Mouse (Mus musculus) CD8-positive naive resting alpha-beta T cell, adult 2 months (primary cell): ENCODE results near the gene Lrriq1.

ENCODE experiments used
- DNase-seq, 2 experiments: peaks; one replicate each; pipeline ENCODE4 v3.0.0; 2022; ENCODE audit warnings: low read depth in 2 of 2, low spot score in 2 of 2

Lrriq1 gene

DNA sequence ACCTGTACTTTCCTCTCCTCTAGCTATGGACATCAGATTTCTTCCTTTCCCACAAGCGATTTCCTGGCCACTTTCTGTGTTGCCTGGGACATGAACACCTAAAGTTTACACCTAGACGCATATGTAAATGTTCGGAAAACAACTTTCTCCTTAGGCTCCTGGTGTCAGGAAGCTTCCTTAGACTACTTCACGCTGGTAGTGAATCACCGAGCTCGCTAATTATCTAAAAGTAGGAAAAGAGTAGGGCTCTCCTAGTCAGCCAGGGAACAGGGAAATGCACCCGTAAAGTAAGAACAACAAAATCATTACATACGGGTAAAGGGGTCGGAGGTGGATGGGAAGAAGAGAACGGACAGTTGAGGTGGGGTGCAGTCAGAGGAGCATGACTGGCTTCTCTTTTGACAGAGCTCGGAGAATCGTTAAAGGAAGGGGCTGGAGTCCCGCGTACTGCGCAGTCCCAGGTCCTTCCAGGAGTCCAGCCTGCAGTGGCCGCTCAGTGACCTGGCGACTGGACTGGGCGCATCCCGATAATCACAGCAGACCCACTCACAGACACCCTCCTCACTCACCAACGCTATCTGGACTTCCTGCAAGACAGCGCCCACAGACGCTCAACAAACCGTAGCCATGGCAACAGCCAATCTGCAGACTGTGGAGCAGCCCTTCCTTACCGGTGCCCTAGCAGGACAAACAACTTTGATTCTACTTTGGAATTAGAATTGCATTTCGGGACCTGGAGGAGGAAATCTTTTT lies at the start of gene Lrriq1:
Gene Lrriq1, minus strand, starts transcription at position 616 of the 753 bp plus-strand sequence.
- no peak for DNase-seq

DNA sequence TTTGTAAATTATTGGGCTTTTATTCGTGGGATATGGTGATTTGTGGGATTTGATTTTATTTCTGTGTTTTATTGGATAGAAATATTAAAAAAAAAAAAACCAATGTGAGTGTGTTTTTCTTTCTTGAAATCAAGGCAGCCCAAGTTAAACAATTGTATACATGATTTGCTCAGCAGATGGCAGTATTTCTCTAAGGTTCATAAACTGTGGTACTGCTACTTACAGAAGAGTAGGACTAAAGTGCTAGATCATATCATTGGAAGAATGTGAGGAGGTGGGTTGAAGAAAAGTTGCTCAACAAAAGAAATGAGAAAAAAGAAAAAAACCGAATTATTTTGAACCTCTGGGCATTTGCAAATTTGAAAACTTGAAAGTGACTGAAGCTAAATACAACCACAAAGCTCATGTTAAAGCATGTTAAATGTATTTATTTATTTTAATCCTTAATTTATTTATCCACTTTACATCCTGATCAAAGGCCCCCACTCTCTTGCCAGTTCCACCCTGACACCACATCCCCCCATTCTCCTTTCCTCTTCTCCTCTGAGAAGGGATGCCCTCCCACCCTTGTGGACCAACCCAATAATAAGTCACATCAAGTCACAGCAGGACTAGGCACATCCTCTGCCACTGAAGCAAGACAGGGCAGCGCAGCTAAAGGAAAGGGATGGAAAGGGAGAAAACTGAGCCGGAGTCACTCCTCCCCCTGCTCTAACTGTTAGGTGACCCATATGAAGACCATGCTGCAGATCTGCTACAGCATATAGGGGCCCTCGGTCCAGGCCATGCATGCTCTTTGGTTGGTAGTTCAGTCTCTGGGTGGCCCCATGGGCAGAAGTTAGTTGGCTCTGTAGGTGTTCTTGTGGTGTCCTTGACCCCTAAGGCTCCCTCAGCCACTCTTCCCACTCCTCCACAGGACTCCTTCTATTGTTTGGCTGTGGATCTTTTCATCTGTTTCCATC lies 18.0 kb upstream of the Lrriq1 start:
- DNase-seq, result no peak

DNA sequence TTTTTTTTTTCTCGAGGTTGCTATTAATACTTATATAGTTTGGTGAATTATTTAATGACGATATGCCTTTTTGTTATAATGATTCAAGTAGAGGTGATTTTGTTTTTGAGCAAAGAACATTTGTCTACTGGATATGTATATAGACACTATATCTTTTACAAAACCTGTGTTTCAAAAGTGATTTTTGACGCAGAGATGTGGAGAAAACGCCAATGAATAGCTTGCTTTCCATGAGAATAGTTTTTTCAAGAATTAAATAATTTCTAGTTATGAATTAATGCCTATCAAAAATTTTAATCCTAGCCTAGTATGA lies 294 bp upstream of the Lrriq1 start:
- DNase-seq, result no peak

DNA sequence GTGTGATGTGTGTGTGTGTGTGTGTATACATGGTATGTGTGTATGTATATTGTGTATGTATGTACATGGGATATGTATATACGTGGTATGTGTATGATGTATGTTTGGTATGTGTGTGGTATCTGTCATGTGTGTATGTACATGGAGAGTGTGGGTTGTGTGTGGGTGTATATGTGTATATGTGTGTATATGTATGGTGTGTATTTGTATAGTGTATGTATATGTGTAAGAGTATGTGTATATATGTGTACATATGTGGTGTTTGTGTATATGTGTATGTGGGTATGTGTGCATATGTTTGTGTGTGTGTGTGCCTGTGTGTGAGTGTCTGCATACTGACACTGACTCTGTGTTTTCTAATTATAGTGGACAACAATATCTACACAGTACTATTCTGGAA lies 9.5 kb downstream of the Lrriq1 start:
- DNase-seq, result no peak

DNA sequence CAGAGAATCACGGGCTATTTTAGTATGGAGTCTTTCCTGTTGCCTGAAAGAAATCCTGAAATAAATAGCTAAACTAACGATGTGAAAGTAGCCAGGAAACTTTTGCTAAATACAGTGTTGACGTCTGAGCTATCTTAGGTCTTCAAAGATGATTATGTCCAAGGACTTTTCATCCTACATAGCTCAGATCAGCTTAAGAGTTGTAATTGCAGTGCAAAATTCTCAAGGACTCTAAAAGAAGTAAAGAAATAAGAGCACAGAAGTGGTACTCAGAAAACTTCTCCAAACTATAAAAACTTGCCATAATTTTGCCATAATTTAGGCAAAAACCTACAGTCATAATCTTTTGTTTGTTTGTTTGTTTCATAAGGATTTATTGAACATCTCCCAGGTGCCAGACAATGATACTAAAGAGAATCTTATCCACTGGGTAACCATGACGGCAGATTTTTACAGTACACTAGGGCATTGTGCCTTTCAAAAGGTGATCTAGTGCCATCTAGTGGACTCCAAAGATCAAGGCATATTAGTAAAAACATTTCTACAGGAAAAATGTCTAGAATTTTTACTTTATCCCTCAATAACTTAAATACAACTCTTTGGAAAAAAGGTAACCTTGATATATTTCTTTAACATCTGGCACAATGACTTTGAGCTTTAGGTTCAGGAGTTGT lies 41.3 kb downstream of the Lrriq1 start:
- no peak for DNase-seq

- no peak for DNase-seq
These were observed 90.2 kb downstream of the Lrriq1 start for GRCm38 (mm10) chr10:103145769-103146379.

DNA sequence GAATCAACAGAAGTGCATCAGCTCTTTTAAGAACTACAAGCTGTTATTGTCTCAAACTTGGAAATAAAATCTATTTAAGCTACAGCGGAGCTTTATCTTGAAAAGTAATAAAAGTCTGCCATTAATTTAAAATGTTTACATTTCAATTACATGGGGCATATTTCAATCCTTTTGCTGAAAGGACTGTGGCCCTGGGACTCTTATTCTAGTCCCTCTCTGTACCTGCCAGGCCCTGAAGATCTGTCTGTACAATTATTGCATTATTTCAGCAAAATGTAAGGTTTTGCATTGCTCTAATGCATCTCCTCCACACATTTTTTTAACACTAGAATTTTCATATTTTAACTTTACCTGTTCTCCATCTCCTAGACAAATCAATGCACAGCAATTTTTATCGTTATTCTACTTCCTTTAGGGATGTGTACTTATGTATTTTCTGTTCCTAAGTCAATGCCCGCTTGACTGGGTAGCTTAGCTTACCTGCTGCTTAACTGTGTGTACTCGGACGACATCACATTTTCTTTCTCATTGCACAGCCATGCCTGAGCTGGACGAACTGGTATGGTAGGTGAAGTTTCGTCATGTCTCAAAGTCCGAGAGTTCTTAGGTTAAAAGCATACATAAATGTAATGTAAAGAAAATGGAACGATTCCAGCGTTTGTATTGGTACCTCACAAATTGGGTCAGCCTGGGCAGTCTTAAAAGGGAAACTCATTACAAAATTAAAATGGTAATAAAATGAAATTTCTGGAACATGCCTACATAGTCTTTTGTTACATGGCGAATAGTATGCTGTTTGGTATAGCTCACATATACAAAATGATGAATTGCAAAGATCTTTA lies 91.0 kb downstream of the Lrriq1 start:
- DNase-seq, result no peak

DNA sequence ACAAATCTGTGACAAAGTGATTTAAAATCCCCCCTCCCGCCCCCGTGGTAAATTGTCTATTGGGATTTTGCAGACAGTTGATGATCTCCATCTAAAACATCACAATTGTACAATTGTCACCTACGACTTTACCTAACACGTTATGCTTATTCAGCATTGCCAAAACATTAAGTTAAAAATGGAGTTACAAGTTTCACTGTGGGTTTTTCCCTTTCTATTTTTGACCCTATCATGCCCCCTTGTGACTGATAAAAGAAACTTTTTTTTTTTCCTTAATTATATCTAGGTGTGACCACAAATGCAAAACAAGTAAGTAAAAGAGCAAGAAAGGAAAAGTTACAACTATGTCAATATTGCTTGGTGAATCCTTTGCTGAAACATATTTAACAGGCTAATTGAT lies 93.6 kb downstream of the Lrriq1 start:
- no peak for DNase-seq

- no peak for DNase-seq
These were observed 94.6 kb downstream of the Lrriq1 start for GRCm38 (mm10) chr10:103141532-103141931.

DNA sequence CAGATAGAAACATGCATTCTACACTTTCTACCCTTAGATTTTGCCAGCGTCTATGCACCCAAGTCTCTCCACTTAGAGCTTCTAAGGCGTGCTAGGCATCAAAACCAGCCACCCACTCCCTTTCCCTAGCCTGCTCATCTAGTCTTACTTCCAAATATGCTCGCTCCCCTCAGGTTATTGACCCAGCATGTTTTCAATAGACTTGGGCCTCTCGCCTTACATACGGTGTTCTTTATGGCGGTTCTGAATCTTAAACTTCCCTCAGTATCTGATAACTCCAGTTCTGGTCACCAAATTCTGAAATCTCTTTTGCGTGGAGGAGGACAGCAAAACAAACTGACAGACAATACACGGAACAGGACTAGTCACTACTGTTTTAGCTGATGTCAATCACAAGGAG lies 95.5 kb downstream of the Lrriq1 start:
- no peak for DNase-seq

- DNase-seq, result no peak
These were observed 121.5 kb downstream of the Lrriq1 start for GRCm38 (mm10) chr10:103114629-103115028.

- no peak for DNase-seq
These were observed 128.0 kb downstream of the Lrriq1 start for GRCm38 (mm10) chr10:103108090-103108489.

GRCm38 (mm10) chr10:103086101-103086500 lies 150.0 kb downstream of the Lrriq1 start:
- DNase-seq, result no peak

DNA sequence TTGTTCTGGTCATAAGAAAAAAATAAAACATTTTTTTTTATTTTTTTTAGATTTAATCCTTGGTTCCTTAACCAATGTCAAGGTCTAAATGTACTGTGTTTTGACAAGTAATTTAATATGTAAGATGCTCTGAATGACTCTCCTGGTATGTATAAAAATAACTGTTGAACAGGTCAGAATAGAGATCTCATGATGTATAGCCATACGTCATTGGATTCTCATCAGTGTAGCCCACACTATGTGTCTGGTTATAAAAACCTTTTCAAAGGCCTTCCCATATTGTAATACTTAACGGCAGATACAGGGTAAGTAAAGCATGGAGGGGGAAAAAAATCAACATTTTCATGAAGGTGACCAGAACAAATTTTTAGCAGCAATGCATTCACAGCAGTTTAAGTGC lies 186.5 kb downstream of the Lrriq1 start:
- DNase-seq, result no peak

- DNase-seq, result no peak
These were observed 189.5 kb downstream of the Lrriq1 start for GRCm38 (mm10) chr10:103046623-103047022.

GRCm38 (mm10) chr10:103045019-103045418 lies 191.1 kb downstream of the Lrriq1 start:
- no peak for DNase-seq

- no peak for DNase-seq
These were observed 201.0 kb downstream of the Lrriq1 start for GRCm38 (mm10) chr10:103035002-103035640.

DNA sequence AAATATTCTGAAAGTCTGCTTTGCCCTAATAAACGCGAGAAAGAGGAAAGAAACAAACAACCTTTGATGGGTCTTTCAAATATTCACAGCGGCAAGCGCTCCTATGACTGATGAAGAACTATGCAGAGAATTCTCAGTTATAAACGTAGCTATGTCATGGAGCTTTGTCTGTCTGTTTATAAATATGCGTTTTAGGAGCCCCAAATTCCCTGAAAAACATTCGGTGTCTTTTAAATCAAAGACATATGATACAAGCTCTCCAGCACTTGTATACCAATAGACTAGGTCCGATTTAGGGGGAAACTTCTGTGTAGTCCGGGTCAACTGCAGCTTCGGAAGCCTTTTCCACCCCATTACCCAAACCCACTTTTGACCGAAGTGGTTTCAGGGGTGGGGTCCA lies 205.2 kb downstream of the Lrriq1 start:
- DNase-seq, result no peak

- DNase-seq, result no peak
These were observed 206.2 kb downstream of the Lrriq1 start, which contains the start of gene Alx1 for GRCm38 (mm10) chr10:103029730-103030490. Gene Alx1 (minus strand): TSS chr10:103030215.
